Mouse (Mus musculus): Measurements from ENCODE around the gene Gja4. TPM values are rescaled to one million over a fixed set of nuclear protein-coding genes. Genes with fewer than 3 reads are reported as not detected.

The Gja4 gene
- total RNA-seq, 1 experiment: 2.0 TPM

DNA sequence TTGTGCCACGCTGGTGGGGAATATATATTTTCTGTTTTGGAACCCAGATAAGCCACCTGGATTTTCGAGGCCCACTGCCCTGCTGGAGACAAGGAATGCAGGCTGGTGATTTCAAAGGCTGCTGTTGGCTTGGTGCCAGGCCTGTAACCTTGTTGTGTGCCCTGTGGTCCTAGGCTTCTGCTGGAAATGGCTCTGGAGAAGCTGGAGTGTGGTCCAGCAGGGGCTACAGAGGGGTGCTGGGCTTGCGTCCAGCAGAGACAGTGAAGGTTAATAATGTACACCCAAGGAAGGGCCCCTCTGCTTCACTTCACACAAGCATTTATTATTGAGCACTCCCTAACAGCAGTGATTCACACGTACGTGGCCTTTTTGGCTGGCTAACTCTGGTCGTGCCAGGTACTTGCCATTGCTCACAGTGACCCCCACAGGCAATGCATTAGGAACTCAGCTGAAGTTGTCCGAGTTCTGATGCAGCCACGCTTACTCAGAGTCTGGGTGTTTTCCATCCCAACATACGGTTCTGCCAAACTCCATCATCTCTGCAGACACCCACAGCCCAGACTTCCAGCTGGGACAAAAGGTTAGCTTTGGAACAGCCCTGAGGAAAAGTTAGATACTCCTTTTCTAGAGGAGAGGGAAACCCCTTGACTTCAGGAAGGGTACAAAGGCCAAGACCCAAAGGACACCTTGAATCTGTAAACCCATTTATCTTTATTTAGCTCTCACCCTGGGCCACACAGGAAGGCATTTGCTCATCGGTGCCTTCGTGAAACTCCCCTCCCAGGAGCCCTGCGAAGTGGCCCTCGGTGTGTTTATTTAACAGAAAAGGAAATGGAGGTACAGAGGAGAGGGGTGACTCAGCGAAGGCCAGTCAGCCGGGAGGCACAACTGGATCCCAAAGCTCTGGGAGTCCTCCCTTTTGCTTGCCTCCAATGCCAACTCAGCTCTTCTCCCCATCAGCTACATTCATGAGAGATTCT, 41.0 kb upstream of the Gja4 start:
- H3K4me3 ChIP-seq (ENCODE audit: insufficient read depth in 1 of 2, low read depth in 1 of 2, low read length in 2 of 2, poor library complexity in 1 of 2, severe bottlenecking in 1 of 2): no peak overlapping the region
- in situ Hi-C loops (cut with MboI; ENCODE audit: low sequenced_read_pairs in 2 of 2, unreplicated experiment in 2 of 2): no loop called here
- H3K4me1 ChIP-seq (ENCODE audit: control insufficient read depth in 2 of 2, insufficient read depth in 2 of 2, low read length in 2 of 2, poor library complexity in 1 of 2): peaks cover 9 to 43% of the 10 kb centered on the region in 2 experiments; a peak in 3 of 4 replicates
- H3K36me3 ChIP-seq (ENCODE audit: control insufficient read depth, insufficient read depth, low read length, poor library complexity, severe bottlenecking): peaks cover 18% of the 10 kb centered on the region
- no peak for DNase-seq (ENCODE audit: low read depth, low spot score)
- TF ChIP-seq ZC3H11A (IDR thresholded peaks at IDR 0.05; ENCODE audit: borderline replicate concordance, low read depth, low read length) (no peak), CHD2 (IDR thresholded peaks at IDR 0.05; ENCODE audit: low read depth, low read length) (no peak), ZNF384 (IDR thresholded peaks at IDR 0.05; ENCODE audit: low read depth, low read length) (no peak), HCFC1 (IDR thresholded peaks at IDR 0.05; ENCODE audit: borderline replicate concordance, insufficient read depth, low read length) (no peak), MAFK (IDR thresholded peaks at IDR 0.05; ENCODE audit: insufficient read depth, low read depth, low read length) (no peak)
- H3K9me3 ChIP-seq (ENCODE audit: control insufficient read depth, insufficient read depth, low read depth, low read length): no peaks in the 10 kb centered on the region
- no peak overlapping the region; the same call in 1 of the 2 replicates for H3K27ac ChIP-seq (ENCODE audit: insufficient read depth, low read depth, low read length, poor library complexity, severe bottlenecking)
- H3K9ac ChIP-seq (ENCODE audit: insufficient read depth, low read depth, low read length, poor library complexity, severe bottlenecking): no peak overlapping the region

DNA sequence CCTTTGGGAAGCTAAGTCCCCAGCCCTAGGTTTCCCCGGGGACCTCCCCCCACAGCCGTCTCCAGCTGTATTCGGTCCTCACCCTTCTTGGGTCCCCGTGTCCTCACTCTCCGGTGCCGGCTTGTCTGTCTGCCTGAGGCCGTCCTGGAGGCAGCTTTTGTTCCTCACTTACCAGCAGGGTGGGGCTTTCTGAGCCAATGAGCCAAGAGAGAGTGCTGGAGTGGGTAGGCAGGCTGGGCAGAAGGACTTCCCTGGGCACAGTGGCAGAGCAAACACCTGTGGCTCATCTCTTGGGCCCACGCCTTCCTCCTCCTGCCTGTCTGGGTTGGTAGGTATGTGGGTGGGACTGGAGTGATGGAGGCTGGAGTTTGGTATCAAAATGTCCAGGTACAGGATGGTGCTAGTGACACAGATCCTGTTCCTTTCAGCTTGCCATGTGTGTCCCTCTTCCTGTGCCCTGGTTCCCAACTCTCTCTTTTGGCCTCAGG, 40.2 kb upstream of the Gja4 start, which contains the start of gene Gjb4:
Gene Gjb4, minus strand, starts transcription at position 131 of the 488 bp plus-strand sequence.
- Histone ChIP-seq H3K4me3 (ENCODE audit: insufficient read depth in 1 of 2, low read depth in 1 of 2, low read length in 2 of 2, poor library complexity in 1 of 2, severe bottlenecking in 1 of 2) (no peak within 1 kb of the TSS), H3K36me3 (ENCODE audit: control insufficient read depth, insufficient read depth, low read length, poor library complexity, severe bottlenecking) (peaks cover 18% of the 10 kb centered on the region), H3K27ac (ENCODE audit: insufficient read depth, low read depth, low read length, poor library complexity, severe bottlenecking) (no peak within 1 kb of the TSS; the same call in 1 of the 2 replicates), H3K9me3 (ENCODE audit: control insufficient read depth, insufficient read depth, low read depth, low read length) (no peaks in the 10 kb centered on the region), H3K4me1 (ENCODE audit: control insufficient read depth in 2 of 2, insufficient read depth in 2 of 2, low read length in 2 of 2, poor library complexity in 1 of 2) (peaks cover 5 to 35% of the 10 kb centered on the region in 2 experiments; a peak in 2 of 4 replicates), H3K9ac (ENCODE audit: insufficient read depth, low read depth, low read length, poor library complexity, severe bottlenecking) (peak within 1 kb of the TSS; percentile 41; the same call in 1 of the 2 replicates)
- in situ Hi-C loops (cut with MboI; ENCODE audit: low sequenced_read_pairs in 2 of 2, unreplicated experiment in 2 of 2): no loop called here
- DNase-seq (ENCODE audit: low read depth, low spot score): no peak
- no peak for TF ChIP-seq HCFC1 (IDR thresholded peaks at IDR 0.05; ENCODE audit: borderline replicate concordance, insufficient read depth, low read length)
- TF ChIP-seq ZC3H11A (IDR thresholded peaks at IDR 0.05; ENCODE audit: borderline replicate concordance, low read depth, low read length): no peak
- TF ChIP-seq CHD2 (IDR thresholded peaks at IDR 0.05; ENCODE audit: low read depth, low read length): no peak
- no peak for TF ChIP-seq MAFK (IDR thresholded peaks at IDR 0.05; ENCODE audit: insufficient read depth, low read depth, low read length)
- TF ChIP-seq ZNF384 (IDR thresholded peaks at IDR 0.05; ENCODE audit: low read depth, low read length): no peak

DNA sequence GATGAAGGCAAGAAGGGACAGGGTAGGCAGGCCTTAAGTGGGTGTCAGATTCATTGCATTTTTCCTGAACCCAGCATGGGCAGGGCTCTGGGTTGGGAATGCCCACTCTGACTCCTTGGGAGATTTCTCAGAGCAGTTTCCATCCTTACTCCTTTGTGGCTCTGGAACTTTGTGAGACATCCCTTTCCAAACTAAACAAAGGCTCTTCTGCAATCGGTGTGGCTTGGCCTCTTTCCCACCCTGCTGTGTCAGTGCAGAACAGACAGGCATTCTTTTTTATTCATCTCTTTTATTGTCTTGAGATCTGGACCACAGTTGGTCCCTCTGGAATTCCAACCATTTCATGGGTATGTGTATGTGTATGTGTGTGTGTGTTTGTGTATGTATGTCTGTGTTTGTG, 38.8 kb upstream of the Gja4 start:
- in situ Hi-C loops (cut with MboI; ENCODE audit: low sequenced_read_pairs in 2 of 2, unreplicated experiment in 2 of 2): no loop called here
- Histone ChIP-seq H3K27ac (ENCODE audit: insufficient read depth, low read depth, low read length, poor library complexity, severe bottlenecking) (no peak overlapping the region), H3K36me3 (ENCODE audit: control insufficient read depth, insufficient read depth, low read length, poor library complexity, severe bottlenecking) (peaks cover 18% of the 10 kb centered on the region), H3K4me1 (ENCODE audit: control insufficient read depth in 2 of 2, insufficient read depth in 2 of 2, low read length in 2 of 2, poor library complexity in 1 of 2) (peaks cover 2 to 27% of the 10 kb centered on the region in 2 experiments; a peak in 2 of 4 replicates), H3K9me3 (ENCODE audit: control insufficient read depth, insufficient read depth, low read depth, low read length) (no peaks in the 10 kb centered on the region), H3K9ac (ENCODE audit: insufficient read depth, low read depth, low read length, poor library complexity, severe bottlenecking) (no peak overlapping the region), H3K4me3 (ENCODE audit: insufficient read depth in 1 of 2, low read depth in 1 of 2, low read length in 2 of 2, poor library complexity in 1 of 2, severe bottlenecking in 1 of 2) (no peak overlapping the region)
- TF ChIP-seq CHD2 (IDR thresholded peaks at IDR 0.05; ENCODE audit: low read depth, low read length) (no peak), ZC3H11A (IDR thresholded peaks at IDR 0.05; ENCODE audit: borderline replicate concordance, low read depth, low read length) (no peak), ZNF384 (IDR thresholded peaks at IDR 0.05; ENCODE audit: low read depth, low read length) (no peak), HCFC1 (IDR thresholded peaks at IDR 0.05; ENCODE audit: borderline replicate concordance, insufficient read depth, low read length) (no peak), MAFK (IDR thresholded peaks at IDR 0.05; ENCODE audit: insufficient read depth, low read depth, low read length) (no peak)
- no peak for DNase-seq (ENCODE audit: low read depth, low spot score)

DNA sequence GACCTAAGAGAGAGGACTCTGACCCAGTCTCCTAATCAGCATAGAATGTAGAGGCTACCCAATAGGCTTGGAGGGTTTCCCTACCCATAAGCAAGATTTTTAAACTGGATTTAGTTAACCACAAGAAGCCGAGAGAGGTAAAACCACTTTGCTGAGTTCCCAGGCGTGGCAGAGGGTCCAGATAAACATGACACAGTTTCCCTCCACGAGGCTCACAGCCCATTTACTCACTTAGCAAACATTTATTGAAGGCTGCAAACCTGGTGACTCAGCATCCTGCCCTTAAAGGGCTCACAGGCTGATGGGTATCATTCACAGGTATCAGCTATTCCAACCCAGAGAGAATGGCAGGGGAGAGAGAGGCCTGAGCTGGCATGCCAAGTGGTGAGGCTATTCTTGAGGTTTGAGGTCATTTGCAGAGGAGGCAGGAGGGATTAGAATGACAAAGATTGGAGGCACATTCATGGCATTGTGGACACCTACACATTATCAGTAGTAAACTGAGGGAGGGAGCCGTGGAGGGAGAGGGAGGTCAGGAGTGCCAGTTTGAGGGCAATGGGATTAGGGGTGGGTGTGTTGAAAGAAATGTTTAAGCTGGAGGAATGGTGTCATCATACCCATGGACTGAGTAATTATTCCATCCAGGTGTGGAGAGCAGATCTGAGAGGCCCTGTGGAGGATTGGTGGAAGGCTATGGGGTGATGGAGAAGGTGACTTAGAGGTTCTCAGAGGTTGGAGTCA, 35.9 kb upstream of the Gja4 start:
- in situ Hi-C loops (cut with MboI; ENCODE audit: low sequenced_read_pairs in 2 of 2, unreplicated experiment in 2 of 2): no loop called here

More for the DNA sequence above, 35.9 kb upstream of the Gja4 start:
- no peak for DNase-seq (ENCODE audit: low read depth, low spot score)
- Histone ChIP-seq H3K9ac (ENCODE audit: insufficient read depth, low read depth, low read length, poor library complexity, severe bottlenecking) (no peak overlapping the region), H3K27ac (ENCODE audit: insufficient read depth, low read depth, low read length, poor library complexity, severe bottlenecking) (no peak overlapping the region), H3K4me1 (ENCODE audit: control insufficient read depth in 2 of 2, insufficient read depth in 2 of 2, low read length in 2 of 2, poor library complexity in 1 of 2) (peaks cover 7 to 29% of the 10 kb centered on the region in 2 experiments), H3K9me3 (ENCODE audit: control insufficient read depth, insufficient read depth, low read depth, low read length) (no peaks in the 10 kb centered on the region), H3K36me3 (ENCODE audit: control insufficient read depth, insufficient read depth, low read length, poor library complexity, severe bottlenecking) (peaks cover 5% of the 10 kb centered on the region), H3K4me3 (ENCODE audit: insufficient read depth in 1 of 2, low read depth in 1 of 2, low read length in 2 of 2, poor library complexity in 1 of 2, severe bottlenecking in 1 of 2) (no peak overlapping the region)
- no peak for TF ChIP-seq MAFK (IDR thresholded peaks at IDR 0.05; ENCODE audit: insufficient read depth, low read depth, low read length)
- TF ChIP-seq HCFC1 (IDR thresholded peaks at IDR 0.05; ENCODE audit: borderline replicate concordance, insufficient read depth, low read length): no peak
- no peak for TF ChIP-seq CHD2 (IDR thresholded peaks at IDR 0.05; ENCODE audit: low read depth, low read length)
- no peak for TF ChIP-seq ZNF384 (IDR thresholded peaks at IDR 0.05; ENCODE audit: low read depth, low read length)
- no peak for TF ChIP-seq ZC3H11A (IDR thresholded peaks at IDR 0.05; ENCODE audit: borderline replicate concordance, low read depth, low read length)

Measured in ES-E14 (cell line).